Mouse (Mus musculus): ENCODE results near the gene Clic1. TPM values are rescaled to one million over a fixed set of nuclear protein-coding genes. Genes with fewer than 3 reads are reported as not detected.
A peak's percentile ranks its signal among the peaks of the same experiment; 100 is the strongest.

Gene Clic1
- polyA plus RNA-seq, 1 experiment: 173 TPM

- H3K9me3 ChIP-seq (replicated peaks; ENCODE audit: control insufficient read depth, insufficient read depth, low read length, poor library complexity, severe bottlenecking): no peaks in the 10 kb centered on the region
- peak within 1 kb of the TSS; percentile 40 for H3K27ac ChIP-seq (ENCODE audit: insufficient read depth, low read length)
- H3K9ac ChIP-seq (ENCODE audit: low read depth, poor library complexity, severe bottlenecking): peak within 1 kb of the TSS; percentile 64
- no peaks in the 10 kb centered on the region for H3K27me3 ChIP-seq (ENCODE audit: control insufficient read depth, insufficient read depth, low read length, poor library complexity, severe bottlenecking)
- peaks cover 15% of the 10 kb centered on the region for H3K36me3 ChIP-seq (ENCODE audit: control insufficient read depth, insufficient read depth, low read length, poor library complexity, severe bottlenecking)
- TF ChIP-seq EP300 (IDR thresholded peaks at IDR 0.05; ENCODE audit: insufficient read depth, low read depth, low read length) (0 out of 2 replicates have a peak, but pooled peaks have one; percentile 50), CTCF (IDR thresholded peaks at IDR 0.05; ENCODE audit: low read depth, low read length) (peak; percentile 48), POLR2A (IDR thresholded peaks at IDR 0.05; ENCODE audit: insufficient read depth, low read length) (no peak)
- peaks cover 6% of the 10 kb centered on the region for H3K4me1 ChIP-seq (ENCODE audit: control insufficient read depth, insufficient read depth, low read length)
- H3K4me3 ChIP-seq (ENCODE audit: low read depth, low read length): peak within 1 kb of the TSS; percentile 87
These were observed 9.4 kb downstream of the Clic1 start, which contains the start of gene Ddah2 for GRCm38 (mm10) chr17:35058911-35059892. TSS of gene Ddah2 (plus strand) at chr17:35059035.

GRCm38 (mm10) chr17:35060071-35060470, 10.3 kb downstream of the Clic1 start:
- peaks cover 6% of the 10 kb centered on the region for H3K4me1 ChIP-seq (ENCODE audit: control insufficient read depth, insufficient read depth, low read length)
- no peaks in the 10 kb centered on the region for H3K27me3 ChIP-seq (ENCODE audit: control insufficient read depth, insufficient read depth, low read length, poor library complexity, severe bottlenecking)
- peak overlapping the region; percentile 87 for H3K4me3 ChIP-seq (ENCODE audit: low read depth, low read length)
- TF ChIP-seq POLR2A (IDR thresholded peaks at IDR 0.05; ENCODE audit: insufficient read depth, low read length): no peak
- no peak for TF ChIP-seq EP300 (IDR thresholded peaks at IDR 0.05; ENCODE audit: insufficient read depth, low read depth, low read length)
- no peak for TF ChIP-seq CTCF (IDR thresholded peaks at IDR 0.05; ENCODE audit: low read depth, low read length)
- H3K9ac ChIP-seq (ENCODE audit: low read depth, poor library complexity, severe bottlenecking): peak overlapping the region; percentile 64
- H3K9me3 ChIP-seq (replicated peaks; ENCODE audit: control insufficient read depth, insufficient read depth, low read length, poor library complexity, severe bottlenecking): no peaks in the 10 kb centered on the region
- peaks cover 9% of the 10 kb centered on the region for H3K36me3 ChIP-seq (ENCODE audit: control insufficient read depth, insufficient read depth, low read length, poor library complexity, severe bottlenecking)
- H3K27ac ChIP-seq (ENCODE audit: insufficient read depth, low read length): no peak overlapping the region

GRCm38 (mm10) chr17:35060737-35061297, 11.1 kb downstream of the Clic1 start:
- no peak for TF ChIP-seq CTCF (IDR thresholded peaks at IDR 0.05; ENCODE audit: low read depth, low read length)
- TF ChIP-seq EP300 (IDR thresholded peaks at IDR 0.05; ENCODE audit: insufficient read depth, low read depth, low read length): no peak
- TF ChIP-seq POLR2A (IDR thresholded peaks at IDR 0.05; ENCODE audit: insufficient read depth, low read length): no peak

GRCm38 (mm10) chr17:35061299-35061698, 11.5 kb downstream of the Clic1 start:
- no peak for TF ChIP-seq EP300 (IDR thresholded peaks at IDR 0.05; ENCODE audit: insufficient read depth, low read depth, low read length)
- no peak for TF ChIP-seq POLR2A (IDR thresholded peaks at IDR 0.05; ENCODE audit: insufficient read depth, low read length)
- no peak for TF ChIP-seq CTCF (IDR thresholded peaks at IDR 0.05; ENCODE audit: low read depth, low read length)
- H3K36me3 ChIP-seq (ENCODE audit: control insufficient read depth, insufficient read depth, low read length, poor library complexity, severe bottlenecking): peaks cover 4% of the 10 kb centered on the region
- no peak overlapping the region for H3K9ac ChIP-seq (ENCODE audit: low read depth, poor library complexity, severe bottlenecking)
- H3K9me3 ChIP-seq (replicated peaks; ENCODE audit: control insufficient read depth, insufficient read depth, low read length, poor library complexity, severe bottlenecking): no peaks in the 10 kb centered on the region
- H3K4me1 ChIP-seq (ENCODE audit: control insufficient read depth, insufficient read depth, low read length): peaks cover 6% of the 10 kb centered on the region
- no peaks in the 10 kb centered on the region for H3K27me3 ChIP-seq (ENCODE audit: control insufficient read depth, insufficient read depth, low read length, poor library complexity, severe bottlenecking)
- no peak overlapping the region for H3K4me3 ChIP-seq (ENCODE audit: low read depth, low read length)
- peak overlapping the region; percentile 5; the same call in 1 of the 2 replicates for H3K27ac ChIP-seq (ENCODE audit: insufficient read depth, low read length)

More at GRCm38 (mm10) chr17:35060737-35061297, 11.1 kb downstream of the Clic1 start:
- no peak overlapping the region for H3K9ac ChIP-seq (ENCODE audit: low read depth, poor library complexity, severe bottlenecking)
- peaks cover 6% of the 10 kb centered on the region for H3K4me1 ChIP-seq (ENCODE audit: control insufficient read depth, insufficient read depth, low read length)
- H3K27me3 ChIP-seq (ENCODE audit: control insufficient read depth, insufficient read depth, low read length, poor library complexity, severe bottlenecking): no peaks in the 10 kb centered on the region
- no peak overlapping the region for H3K27ac ChIP-seq (ENCODE audit: insufficient read depth, low read length)
- H3K36me3 ChIP-seq (ENCODE audit: control insufficient read depth, insufficient read depth, low read length, poor library complexity, severe bottlenecking): peaks cover 8% of the 10 kb centered on the region
- H3K9me3 ChIP-seq (replicated peaks; ENCODE audit: control insufficient read depth, insufficient read depth, low read length, poor library complexity, severe bottlenecking): no peaks in the 10 kb centered on the region
- peak overlapping the region; percentile 87 for H3K4me3 ChIP-seq (ENCODE audit: low read depth, low read length)

- no peak overlapping the region for H3K27ac ChIP-seq (ENCODE audit: insufficient read depth, low read length)
- TF ChIP-seq CTCF (IDR thresholded peaks at IDR 0.05; ENCODE audit: low read depth, low read length): no peak
- no peak for TF ChIP-seq EP300 (IDR thresholded peaks at IDR 0.05; ENCODE audit: insufficient read depth, low read depth, low read length)
- TF ChIP-seq POLR2A (IDR thresholded peaks at IDR 0.05; ENCODE audit: insufficient read depth, low read length): no peak
- H3K9me3 ChIP-seq (replicated peaks; ENCODE audit: control insufficient read depth, insufficient read depth, low read length, poor library complexity, severe bottlenecking): no peaks in the 10 kb centered on the region
- H3K36me3 ChIP-seq (ENCODE audit: control insufficient read depth, insufficient read depth, low read length, poor library complexity, severe bottlenecking): 0 out of 2 replicates have a peak, but pooled peaks cover under 1% of the 10 kb centered on the region
- peaks cover 6% of the 10 kb centered on the region for H3K4me1 ChIP-seq (ENCODE audit: control insufficient read depth, insufficient read depth, low read length)
- no peaks in the 10 kb centered on the region for H3K27me3 ChIP-seq (ENCODE audit: control insufficient read depth, insufficient read depth, low read length, poor library complexity, severe bottlenecking)
- no peak overlapping the region for H3K4me3 ChIP-seq (ENCODE audit: low read depth, low read length)
- no peak overlapping the region for H3K9ac ChIP-seq (ENCODE audit: low read depth, poor library complexity, severe bottlenecking)
These were observed 13.7 kb downstream of the Clic1 start for GRCm38 (mm10) chr17:35063466-35063865.

Data from ES-Bruce4 (cell line).